Mouse (Mus musculus) CH12.LX (cell line): ENCODE measurements around the gene Olfr1395. TPM values are rescaled to one million over a fixed set of nuclear protein-coding genes. Genes with fewer than 3 reads are reported as not detected.

ENCODE experiments used
- DNase-seq: peaks from one replicate; pipeline ENCODE4 v3.0.0-alpha.2; 2013; ENCODE audit errors: extremely low read depth
- H3K27ac ChIP-seq: 2 replicates; pipeline ENCODE4 v1.5.1; 2012; ENCODE audit warnings: low read depth, mild to moderate bottlenecking, control low read depth, moderate library complexity; ENCODE audit not compliant: insufficient read depth
- H3K27me3 ChIP-seq: replicated peaks from 2 replicates; pipeline ENCODE3; 2012; ENCODE audit warnings: inconsistent platforms
- H3K36me3 ChIP-seq, 2 experiments: replicated peaks in 1 of 2; 2 replicates each; pipeline versions ENCODE3 to v1.6.1; 2012; ENCODE audit warnings: inconsistent platforms in 1 of 2, low read length in 1 of 2, mild to moderate bottlenecking in 1 of 2, mixed read lengths in 1 of 2, moderate library complexity in 1 of 2; ENCODE audit not compliant: control insufficient read depth in 1 of 2, insufficient read depth in 1 of 2
- H3K4me1 ChIP-seq, 2 experiments: 2 replicates each; pipeline ENCODE4 v1.6.1; 2012; ENCODE audit warnings: inconsistent platforms in 1 of 2, moderate library complexity in 1 of 2; ENCODE audit not compliant: insufficient read depth in 2 of 2, control insufficient read depth in 1 of 2
- H3K4me2 ChIP-seq: 2 replicates; pipeline ENCODE4 v1.6.1; 2012; ENCODE audit warnings: low read depth, mild to moderate bottlenecking, control low read depth; ENCODE audit not compliant: poor library complexity, insufficient read depth, severe bottlenecking
- H3K4me3 ChIP-seq, 3 experiments: fragments of 150-350 bp in 1 of 3; sonication (generic) in 1 of 3; replicated peaks in 1 of 3; 2 replicates each; pipeline versions ENCODE3 to v1.5.1; 2011 to 2012; ENCODE audit warnings: low read depth in 2 of 3, low read length in 2 of 3, mild to moderate bottlenecking in 2 of 3, moderate library complexity in 2 of 3, control low read depth in 1 of 3, improper control_type of control experiment in 1 of 3, inconsistent platforms in 1 of 3, mixed read lengths in 1 of 3; ENCODE audit not compliant: poor library complexity in 1 of 3
- H3K79me2 ChIP-seq: replicated peaks from 2 replicates; pipeline ENCODE4 v1.6.1; 2012; ENCODE audit warnings: mild to moderate bottlenecking, moderate library complexity; ENCODE audit not compliant: control insufficient read depth, poor library complexity, insufficient read depth, severe bottlenecking; ENCODE audit errors: extremely low read depth
- H3K9ac ChIP-seq: 2 replicates; pipeline ENCODE4 v1.6.1; 2012; ENCODE audit warnings: low read depth, mild to moderate bottlenecking, control low read depth, moderate library complexity; ENCODE audit not compliant: insufficient read depth
- H3K9me3 ChIP-seq: replicated peaks from 2 replicates; pipeline ENCODE3; 2012; ENCODE audit warnings: low read length, inconsistent platforms, mixed read lengths
- CTCF ChIP-seq, 2 experiments: IDR thresholded peaks in 1 of 2; conservative IDR thresholded peaks in 1 of 2; 2 replicates each; pipeline ENCODE4 v1.5.1; 2011 to 2012; ENCODE audit warnings: low read depth in 2 of 2, low read length in 2 of 2, improper control_type of control experiment in 1 of 2, inconsistent platforms in 1 of 2, mild to moderate bottlenecking in 1 of 2, moderate library complexity in 1 of 2
- ELF1 ChIP-seq: IDR thresholded peaks from 2 replicates; pipeline ENCODE4 v1.6.1; 2014; ENCODE audit warnings: low read depth, mild to moderate bottlenecking, inconsistent platforms, low read length, improper control_type of control experiment
- EP300 ChIP-seq: IDR thresholded peaks from 2 replicates; pipeline ENCODE4 v1.6.1; 2011; ENCODE audit warnings: low read length, improper control_type of control experiment
- ETS1 ChIP-seq: conservative IDR thresholded peaks from 2 replicates; pipeline ENCODE4 v1.6.1; 2012; ENCODE audit warnings: low read depth, mild to moderate bottlenecking, inconsistent platforms, low read length, improper control_type of control experiment, moderate library complexity
- HCFC1 ChIP-seq: IDR thresholded peaks from 2 replicates; pipeline ENCODE4 v1.6.1; 2012; ENCODE audit warnings: low read depth, mild to moderate bottlenecking, inconsistent platforms, low read length, improper control_type of control experiment
- JUN ChIP-seq: IDR thresholded peaks from 2 replicates; pipeline ENCODE4 v1.6.1; 2011; ENCODE audit warnings: low read depth, mild to moderate bottlenecking, low read length, improper control_type of control experiment, moderate library complexity; ENCODE audit not compliant: insufficient read depth
- JUND ChIP-seq: conservative IDR thresholded peaks from 2 replicates; pipeline ENCODE4 v1.6.1; 2011; ENCODE audit warnings: low read depth, low read length, improper control_type of control experiment
- MAFK ChIP-seq: IDR thresholded peaks from 2 replicates; pipeline ENCODE4 v1.6.1; 2011; ENCODE audit warnings: low read length, improper control_type of control experiment; ENCODE audit not compliant: insufficient replicate concordance
- MAZ ChIP-seq: IDR thresholded peaks from 2 replicates; pipeline ENCODE4 v1.6.1; 2012; ENCODE audit warnings: low read depth, mild to moderate bottlenecking, inconsistent platforms, low read length, improper control_type of control experiment, moderate library complexity
- MXI1 ChIP-seq: IDR thresholded peaks from 2 replicates; pipeline ENCODE4 v1.6.1; 2011; ENCODE audit warnings: mild to moderate bottlenecking, low read depth, low read length, improper control_type of control experiment
- NELFE ChIP-seq: IDR thresholded peaks from 2 replicates; pipeline ENCODE4 v1.6.1; 2011; ENCODE audit warnings: low read depth, low read length, improper control_type of control experiment
- NRF1 ChIP-seq: IDR thresholded peaks from 2 replicates; pipeline ENCODE4 v1.6.1; 2014; ENCODE audit warnings: low read depth, mild to moderate bottlenecking, inconsistent platforms, low read length, improper control_type of control experiment, moderate library complexity
- POLR2A ChIP-seq: IDR thresholded peaks from 2 replicates; pipeline ENCODE4 v1.6.1; 2011; ENCODE audit warnings: low read depth, mild to moderate bottlenecking, improper control_type of control experiment, low read length
- RAD21 ChIP-seq: IDR thresholded peaks from 2 replicates; pipeline ENCODE4 v1.6.1; 2011; ENCODE audit warnings: low read depth, mild to moderate bottlenecking, low read length, improper control_type of control experiment, moderate library complexity
- SIN3A ChIP-seq: IDR thresholded peaks from 2 replicates; pipeline ENCODE4 v1.6.1; 2012; ENCODE audit warnings: low read length, improper control_type of control experiment, inconsistent platforms
- SMC3 ChIP-seq: IDR thresholded peaks from 2 replicates; pipeline ENCODE4 v1.6.1; 2011; ENCODE audit warnings: low read depth, low read length, improper control_type of control experiment
- TCF12 ChIP-seq: IDR thresholded peaks from 2 replicates; pipeline ENCODE4 v1.6.1; 2014; ENCODE audit warnings: low read depth, mild to moderate bottlenecking, inconsistent platforms, low read length, improper control_type of control experiment
- USF1 ChIP-seq: IDR thresholded peaks from 2 replicates; pipeline ENCODE4 v1.6.1; 2014; ENCODE audit warnings: low read depth, mild to moderate bottlenecking, inconsistent platforms, low read length, improper control_type of control experiment
- USF2 ChIP-seq: conservative IDR thresholded peaks from 2 replicates; pipeline ENCODE4 v1.6.1; 2011; ENCODE audit warnings: low read depth, low read length, improper control_type of control experiment
- ZC3H11A ChIP-seq: IDR thresholded peaks from 2 replicates; pipeline ENCODE4 v1.6.1; 2012; ENCODE audit warnings: low read depth, mild to moderate bottlenecking, inconsistent platforms, low read length, improper control_type of control experiment
- dilution Hi-C: fragments of 300-500 bp; cut with MboI; formaldehyde crosslinking; loops from 2 replicates; pipeline ENCODE4 v1.14.3; 2020; ENCODE audit warnings: low sequenced_read_pairs; ENCODE audit not compliant: extremely low pct_unique_long_range_greater_than_20kb, extremely low pct_ligation_motif_present
- in situ Hi-C: fragments of 300-500 bp; cut with MboI; formaldehyde crosslinking; loops from 3 replicates; pipeline ENCODE4 v1.14.3; 2019; ENCODE audit warnings: low sequenced_read_pairs, low pct_ligation_motif_present, low pct_unique_long_range_greater_than_20kb, mixed read lengths
- polyA plus RNA-seq: library from polyadenylated mRNA; unstranded; fragments of >175 nt; gene quantifications from 2 replicates; pipeline ENCODE4 v1.2.1, GENCODE M21; 2012; ENCODE audit warnings: low read depth; ENCODE audit not compliant: insufficient read length
- total RNA-seq, 2 experiments: library from RNA; depleted of rRNA; stranded (reverse); fragments of 300-350 nt in 1 of 2; fragments of >200 nt in 1 of 2; gene quantifications; 2 replicates each; pipeline ENCODE4 v1.2.3; 2012 to 2014

Gene Olfr1395
- total and polyA plus RNA-seq, 3 experiments = not detected

- in situ Hi-C loops = loop anchor here (25.0 kb wide), 1 partner anchor 229 kb away; the partner anchor contains the start of gene Olfr1389
- no peaks in the 10 kb centered on the region for H3K9me3 ChIP-seq
- no peak overlapping the region for H3K4me2 ChIP-seq
- no peaks in the 10 kb centered on the region for H3K36me3 ChIP-seq
- DNase-seq = no peak
- H3K4me1 ChIP-seq = peaks cover 6 to 9% of the 10 kb centered on the region in 2 experiments; a peak in 2 of 4 replicates
- H3K9ac ChIP-seq = no peak overlapping the region
- no peak for TF ChIP-seq USF1
- TF ChIP-seq SMC3 = no peak
- TF ChIP-seq JUN = no peak
- TF ChIP-seq POLR2A = no peak
- no peak for TF ChIP-seq TCF12
- no peak for TF ChIP-seq ELF1
- TF ChIP-seq, all 38 proteins: peak for 0
- dilution Hi-C loops = no loop called here
- no peak overlapping the region for H3K27ac ChIP-seq
- no peaks in the 10 kb centered on the region for H3K27me3 ChIP-seq
- no peak overlapping the region for H3K4me3 ChIP-seq
- no peaks in the 10 kb centered on the region for H3K79me2 ChIP-seq
These were observed 41.1 kb downstream of the Olfr1395 start for GRCm38 (mm10) chr11:49183172-49183571.

- in situ Hi-C loops = loop anchor here (25.0 kb wide), 1 partner anchor 226 kb away; the partner anchor contains the start of gene Olfr1389
- DNase-seq = no peak
- H3K4me3 ChIP-seq = no peak overlapping the region
- H3K36me3 ChIP-seq = no peaks in the 10 kb centered on the region
- no peak for TF ChIP-seq ZC3H11A
- TF ChIP-seq RAD21 = no peak
- TF ChIP-seq MAZ = no peak
- no peak for TF ChIP-seq HCFC1
- TF ChIP-seq EP300 = no peak
- no peak for TF ChIP-seq MAFK
- no peak for TF ChIP-seq CTCF (conservative IDR thresholded peaks at IDR 0.05 in 1 of 2, IDR thresholded peaks at IDR 0.05 in 1 of 2; ENCODE audit: low read depth in 2 of 2, low read length in 2 of 2)
- no peak for TF ChIP-seq ETS1
- no peak for TF ChIP-seq SMC3
- no peak for TF ChIP-seq JUND
- no peak for TF ChIP-seq SIN3A
- TF ChIP-seq NRF1 = no peak
- no peak for TF ChIP-seq MXI1
- TF ChIP-seq NELFE = no peak
- no peak for TF ChIP-seq USF2
- H3K4me2 ChIP-seq = no peak overlapping the region
- H3K27ac ChIP-seq = no peak overlapping the region
- H3K4me1 ChIP-seq = peaks cover 5 to 6% of the 10 kb centered on the region in 2 experiments; a peak in 2 of 4 replicates
- dilution Hi-C loops = no loop called here
- no peaks in the 10 kb centered on the region for H3K27me3 ChIP-seq
- H3K79me2 ChIP-seq = no peaks in the 10 kb centered on the region
- no peaks in the 10 kb centered on the region for H3K9me3 ChIP-seq
- H3K9ac ChIP-seq = no peak overlapping the region
These were observed 44.4 kb downstream of the Olfr1395 start for GRCm38 (mm10) chr11:49186452-49186851.
